In the genomic region with DNA sequence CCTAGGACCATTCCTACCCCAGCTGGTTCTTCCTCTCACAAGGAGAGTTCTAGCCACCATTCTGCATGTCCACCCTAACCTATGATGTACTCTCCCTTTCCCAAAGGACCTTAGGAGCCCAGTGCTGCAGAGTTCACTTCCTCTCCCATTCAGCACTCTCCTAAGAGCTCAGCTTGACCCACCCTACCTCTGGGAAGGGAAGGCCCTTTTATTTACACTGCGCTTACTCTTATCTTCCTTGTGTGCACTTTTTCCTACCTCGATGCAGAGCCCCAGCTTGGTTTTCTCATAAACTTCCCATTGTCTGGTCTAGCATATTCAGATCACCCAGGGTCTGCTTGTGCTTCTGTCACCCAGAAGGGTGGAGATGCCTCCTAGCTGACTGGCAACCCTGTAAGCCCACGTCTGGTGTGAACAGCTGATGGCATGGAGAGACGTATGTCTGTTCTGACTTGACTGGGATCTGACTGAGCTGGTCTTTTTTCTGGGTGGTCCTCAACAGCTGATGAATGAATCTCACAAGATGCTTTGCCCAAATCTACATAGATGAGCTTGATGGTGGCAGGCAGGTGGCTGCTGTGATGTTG, we compare ENCODE assay signal across 13 mouse cellular contexts. TPM values are rescaled to one million over a fixed set of nuclear protein-coding genes. Genes with fewer than 3 reads are reported as not detected.
DNase-seq lines count a peak whose midpoint lies in the region; ATAC-seq and TF ChIP-seq lines count a peak whose summit lies in the region.
"Had no signal": no experiment of that assay in that cellular context is flagged by ENCODE, and none has a peak within 500 bp of the region (broad histone marks: within the 10 kb centered on the region; RNA-seq: fewer than 3 reads in every experiment).

No protein-coding gene starts in this region.

- H3K27ac ChIP-seq in intestine, embryonic 14.5 days (ENCODE audit: low read depth): no peak overlapping the region
- no peak overlapping the region for H3K27ac ChIP-seq in intestine, postnatal 0 days (ENCODE audit: low read depth, low read length)
- peak overlapping the region; percentile 79 for H3K27ac ChIP-seq in CH12.LX (ENCODE audit: insufficient read depth, low read depth)
- H3K27ac ChIP-seq in liver, embryonic 14.5 days: peak overlapping the region; percentile 80
- H3K27ac ChIP-seq: hindbrain, postnatal 0 days; limb, embryonic 12.5 days; lung, embryonic 15.5 days had no signal

- TF ChIP-seq EP300 in CH12.LX (IDR thresholded peaks at IDR 0.05; ENCODE audit: low read length): no peak
- no peak for TF ChIP-seq EP300 in liver, embryonic 14.5 days (IDR thresholded peaks at IDR 0.05; ENCODE audit: low read depth)

- H3K4me3 ChIP-seq in intestine, embryonic 14.5 days (ENCODE audit: low read depth, low read length): no peak overlapping the region
- H3K4me3 ChIP-seq in intestine, postnatal 0 days (ENCODE audit: low read depth, low read length): no peak overlapping the region
- H3K4me3 ChIP-seq in CH12.LX (replicated peaks in 1 of 3; ENCODE audit: low read depth in 2 of 3, low read length in 2 of 3, poor library complexity in 1 of 3): no peak overlapping the region
- no peak overlapping the region for H3K4me3 ChIP-seq in liver, embryonic 14.5 days (ENCODE audit: insufficient read depth in 1 of 2, low read depth in 2 of 2, low read length in 2 of 2)
- H3K4me3 ChIP-seq: limb, embryonic 12.5 days; lung, embryonic 15.5 days had no signal

- in situ Hi-C loops in CH12.LX (cut with MboI; ENCODE audit: low pct_ligation_motif_present, low pct_unique_long_range_greater_than_20kb, low sequenced_read_pairs): no loop called here

- no peaks in the 10 kb centered on the region for H3K9me3 ChIP-seq in intestine, embryonic 14.5 days (ENCODE audit: control insufficient read depth, low read length)
- H3K9me3 ChIP-seq in intestine, postnatal 0 days (ENCODE audit: control insufficient read depth): no peaks in the 10 kb centered on the region
- H3K9me3 ChIP-seq in CH12.LX (replicated peaks; ENCODE audit: low read length): no peaks in the 10 kb centered on the region
- no peaks in the 10 kb centered on the region for H3K9me3 ChIP-seq in liver, embryonic 14.5 days (ENCODE audit: control insufficient read depth, low read length)
- H3K9me3 ChIP-seq: limb, embryonic 12.5 days; lung, embryonic 15.5 days had no signal

- H3K9ac ChIP-seq in intestine, embryonic 14.5 days (ENCODE audit: low read length): no peak overlapping the region
- H3K9ac ChIP-seq in intestine, postnatal 0 days (ENCODE audit: low read depth, low read length): no peak overlapping the region
- no peak overlapping the region for H3K9ac ChIP-seq in CH12.LX (ENCODE audit: insufficient read depth, low read depth)
- H3K9ac ChIP-seq in liver, embryonic 14.5 days (replicated peaks): peak overlapping the region; percentile 20
- H3K9ac ChIP-seq: limb, embryonic 12.5 days; lung, embryonic 15.5 days had no signal

- 0 out of 2 replicates have a peak, but pooled peaks have one; percentile 64 for ATAC-seq in intestine, embryonic 14.5 days (replicated peaks; ENCODE audit: low FRiP score, low TSS enrichment, low read depth)
- ATAC-seq in intestine, postnatal 0 days: no peak
- ATAC-seq in erythroblast, adult 5-6 weeks (replicated peaks; ENCODE audit: low FRiP score, poor library complexity, severe bottlenecking): peak; percentile 33; the same call in 1 of the 2 replicates
- ATAC-seq in liver, embryonic 14.5 days (ENCODE audit: insufficient read depth): peak; percentile 53; the same call in 1 of the 2 replicates
- no peak for ATAC-seq in inflammation-experienced regulatory T-cells, adult 6 months
- ATAC-seq: hindbrain, postnatal 0 days had no signal

- H3K36me3 ChIP-seq in intestine, embryonic 14.5 days (ENCODE audit: control insufficient read depth, insufficient read depth, low read length): no peaks in the 10 kb centered on the region
- no peaks in the 10 kb centered on the region for H3K36me3 ChIP-seq in intestine, postnatal 0 days (ENCODE audit: control insufficient read depth, insufficient read depth)
- H3K36me3 ChIP-seq in CH12.LX (replicated peaks in 1 of 2; ENCODE audit: control insufficient read depth in 1 of 2, insufficient read depth in 1 of 2, low read length in 1 of 2): peaks cover 7 to 55% of the 10 kb centered on the region in 2 experiments
- no peaks in the 10 kb centered on the region for H3K36me3 ChIP-seq in liver, embryonic 14.5 days (replicated peaks; ENCODE audit: control insufficient read depth, insufficient read depth, low read depth)
- H3K36me3 ChIP-seq: limb, embryonic 12.5 days; lung, embryonic 15.5 days had no signal

- TF ChIP-seq RAD21 in CH12.LX (IDR thresholded peaks at IDR 0.05; ENCODE audit: low read depth, low read length): no peak

- 50% methylated on average over 4 of the region's 4 CpGs for WGBS in intestine, embryonic 14.5 days
- WGBS in intestine, postnatal 0 days: 37% methylated on average over 4 of the region's 4 CpGs
- WGBS in liver, embryonic 14.5 days (ENCODE audit: insufficient replicate concordance): 26% methylated on average over 4 of the region's 4 CpGs

- TF ChIP-seq POLR2A in CH12.LX (IDR thresholded peaks at IDR 0.05; ENCODE audit: low read depth, low read length): no peak

- H3K4me1 ChIP-seq in intestine, embryonic 14.5 days (replicated peaks; ENCODE audit: control insufficient read depth, insufficient read depth, low read length): no peaks in the 10 kb centered on the region
- peaks cover 3% of the 10 kb centered on the region; the same call in 1 of the 2 replicates for H3K4me1 ChIP-seq in intestine, postnatal 0 days (replicated peaks; ENCODE audit: control insufficient read depth, insufficient read depth, low read length)
- H3K4me1 ChIP-seq in CH12.LX (ENCODE audit: control insufficient read depth in 1 of 2, insufficient read depth in 2 of 2): peaks cover 44 to 95% of the 10 kb centered on the region in 2 experiments
- peaks cover 46 to 56% of the 10 kb centered on the region in 2 experiments for H3K4me1 ChIP-seq in liver, embryonic 14.5 days (replicated peaks; ENCODE audit: control insufficient read depth in 2 of 2, insufficient read depth in 2 of 2, low read length in 1 of 2)
- H3K4me1 ChIP-seq: limb, embryonic 12.5 days; lung, embryonic 15.5 days had no signal

- peaks cover 56% of the 10 kb centered on the region for H3K79me2 ChIP-seq in CH12.LX (replicated peaks; ENCODE audit: control insufficient read depth, extremely low read depth, insufficient read depth, poor library complexity, severe bottlenecking)

- no peaks in the 10 kb centered on the region for H3K27me3 ChIP-seq in intestine, embryonic 14.5 days (replicated peaks; ENCODE audit: control insufficient read depth, insufficient read depth, low read length)
- no peaks in the 10 kb centered on the region for H3K27me3 ChIP-seq in intestine, postnatal 0 days (replicated peaks; ENCODE audit: control insufficient read depth, insufficient read depth, low read length)
- no peaks in the 10 kb centered on the region for H3K27me3 ChIP-seq in CH12.LX (replicated peaks)
- no peaks in the 10 kb centered on the region for H3K27me3 ChIP-seq in liver, embryonic 14.5 days (ENCODE audit: control insufficient read depth, insufficient read depth, low read length)
- H3K27me3 ChIP-seq: limb, embryonic 12.5 days; lung, embryonic 15.5 days had no signal

- dilution Hi-C loops in CH12.LX (cut with MboI; ENCODE audit: extremely low pct_ligation_motif_present, extremely low pct_unique_long_range_greater_than_20kb, low sequenced_read_pairs): no loop called here

- no peak for DNase-seq in intestine, embryonic 14.5 days (ENCODE audit: low spot score)
- DNase-seq in CH12.LX (ENCODE audit: extremely low read depth): no peak
- no peak for DNase-seq in liver, embryonic 14.5 days (ENCODE audit: low read depth in 3 of 3, low spot score in 3 of 3)
- no peak for DNase-seq in thymus, postnatal 4 days
- DNase-seq: cerebellum, postnatal 10 days; gastrocnemius, postnatal 10 days; heart, postnatal 4 days had no signal

- TF ChIP-seq CTCF in intestine, postnatal 0 days (IDR thresholded peaks at IDR 0.05; ENCODE audit: low read depth): no peak
- TF ChIP-seq CTCF in CH12.LX (conservative IDR thresholded peaks at IDR 0.05 in 1 of 2, IDR thresholded peaks at IDR 0.05 in 1 of 2; ENCODE audit: low read depth in 2 of 2, low read length in 2 of 2): no peak
- TF ChIP-seq CTCF in liver, embryonic 14.5 days (IDR thresholded peaks at IDR 0.05; ENCODE audit: low read depth): no peak

- no peak overlapping the region for H3K4me2 ChIP-seq in intestine, embryonic 14.5 days (ENCODE audit: low read length)
- no peak overlapping the region for H3K4me2 ChIP-seq in intestine, postnatal 0 days (replicated peaks; ENCODE audit: low read depth)
- H3K4me2 ChIP-seq in CH12.LX (ENCODE audit: insufficient read depth, low read depth, poor library complexity, severe bottlenecking): peak overlapping the region; percentile 69
- peak overlapping the region; percentile 42; the same call in 1 of the 2 replicates for H3K4me2 ChIP-seq in liver, embryonic 14.5 days (ENCODE audit: low read depth)
- H3K4me2 ChIP-seq: limb, embryonic 12.5 days; lung, embryonic 15.5 days had no signal

TF ChIP-seq in CH12.LX, 34 proteins besides CTCF, POLR2A, EP300 and RAD21:
- no peak for TF ChIP-seq E2F4 (IDR thresholded peaks at IDR 0.05; ENCODE audit: insufficient replicate concordance, low read depth, low read length)
- no peak for TF ChIP-seq USF2 (conservative IDR thresholded peaks at IDR 0.05; ENCODE audit: low read depth, low read length)
- TF ChIP-seq GABPA (IDR thresholded peaks at IDR 0.05; ENCODE audit: insufficient replicate concordance, low read depth, low read length): no peak

RNA-seq across cellular contexts. Expression of gene Inpp5d, which starts 29.2 kb away (rescaled TPM):
- polyA plus RNA-seq in intestine, embryonic 14.5 days (2014; fragmentation: Nextera tagmentation; extraction: Ambion mirVana): 5.3 and 8.2 TPM in 2 replicates
- polyA plus RNA-seq in intestine, postnatal 0 days (2015; fragmentation: Nextera tagmentation; extraction: Ambion mirVana): 2.5 and 3.1 TPM in 2 replicates
- total RNA-seq in CH12.LX (2012; rRNA removed) (80.9 and 97.1 TPM in 2 replicates), CH12.LX (2014; rRNA removed) (106 and 112 TPM in 2 replicates)
- 109 TPM in 2 replicates for polyA plus RNA-seq in CH12.LX (2012; ENCODE audit: insufficient read length, low read depth)
- total RNA-seq in erythroblast, adult 5-6 weeks (2015; ENCODE audit: low replicate concordance): 50.1 and 53.1 TPM in 2 replicates
- total RNA-seq in erythroblast, adult 5-6 weeks (2017; ENCODE audit: low replicate concordance): 19.9 and 25.2 TPM in 2 replicates
- polyA plus RNA-seq in liver, embryonic 14.5 days (2012; rRNA removed): 5.7 and 9.3 TPM in 2 replicates
- polyA plus RNA-seq in liver, embryonic 14.5 days (2014; fragmentation: Nextera tagmentation; extraction: Ambion mirVana): 11.1 and 13.0 TPM in 2 replicates
- polyA plus RNA-seq in inflammation-experienced regulatory T-cells, adult 6 months (2017; shearing (Covaris generic)): 100 to 1,000 TPM; 124 to 158 (median 135) TPM

Comparison
In these comparisons a context has a peak if more than half of its experiments do, and no peak if none do; other contexts are left out.
1. ATAC-seq: peak in intestine, embryonic 14.5 days (single experiment), erythroblast, adult 5-6 weeks (single experiment) and liver, embryonic 14.5 days (single experiment); none in intestine, postnatal 0 days (single experiment) and inflammation-experienced regulatory T-cells, adult 6 months (single experiment).
2. H3K27ac ChIP-seq: peak in CH12.LX (single experiment) and liver, embryonic 14.5 days (single experiment); none in intestine, embryonic 14.5 days (single experiment) and intestine, postnatal 0 days (single experiment).
3. H3K4me2 ChIP-seq: peak in CH12.LX (single experiment) and liver, embryonic 14.5 days (single experiment); none in intestine, embryonic 14.5 days (single experiment) and intestine, postnatal 0 days (single experiment).